Mouse (Mus musculus) thymus, adult 2 months (tissue): ENCODE data around the gene Pidd1.

Experiments used
- CTCF ChIP-seq: fragments of 200-500 bp; IDR thresholded peaks from 2 replicates; pipeline ENCODE4 v1.5.1; 2012; ENCODE audit warnings: mild to moderate bottlenecking, control low read depth, low read length, moderate library complexity, borderline replicate concordance; ENCODE audit not compliant: control insufficient read depth, poor library complexity, insufficient read depth; ENCODE audit errors: extremely low read depth
- POLR2A ChIP-seq: fragments of 200-500 bp; IDR thresholded peaks from 2 replicates; pipeline ENCODE4 v1.6.1; 2012; ENCODE audit warnings: mild to moderate bottlenecking, low read length, control low read depth, moderate library complexity; ENCODE audit not compliant: control insufficient read depth, poor library complexity, insufficient read depth; ENCODE audit errors: extremely low read depth

GRCm38 (mm10) chr7:141442199-141442598 is 1.6 kb downstream of the Pidd1 start:
- no peak for TF ChIP-seq POLR2A
- no peak for TF ChIP-seq CTCF
